ENCODE assay signal across 9 mouse cellular contexts in the genomic region with DNA sequence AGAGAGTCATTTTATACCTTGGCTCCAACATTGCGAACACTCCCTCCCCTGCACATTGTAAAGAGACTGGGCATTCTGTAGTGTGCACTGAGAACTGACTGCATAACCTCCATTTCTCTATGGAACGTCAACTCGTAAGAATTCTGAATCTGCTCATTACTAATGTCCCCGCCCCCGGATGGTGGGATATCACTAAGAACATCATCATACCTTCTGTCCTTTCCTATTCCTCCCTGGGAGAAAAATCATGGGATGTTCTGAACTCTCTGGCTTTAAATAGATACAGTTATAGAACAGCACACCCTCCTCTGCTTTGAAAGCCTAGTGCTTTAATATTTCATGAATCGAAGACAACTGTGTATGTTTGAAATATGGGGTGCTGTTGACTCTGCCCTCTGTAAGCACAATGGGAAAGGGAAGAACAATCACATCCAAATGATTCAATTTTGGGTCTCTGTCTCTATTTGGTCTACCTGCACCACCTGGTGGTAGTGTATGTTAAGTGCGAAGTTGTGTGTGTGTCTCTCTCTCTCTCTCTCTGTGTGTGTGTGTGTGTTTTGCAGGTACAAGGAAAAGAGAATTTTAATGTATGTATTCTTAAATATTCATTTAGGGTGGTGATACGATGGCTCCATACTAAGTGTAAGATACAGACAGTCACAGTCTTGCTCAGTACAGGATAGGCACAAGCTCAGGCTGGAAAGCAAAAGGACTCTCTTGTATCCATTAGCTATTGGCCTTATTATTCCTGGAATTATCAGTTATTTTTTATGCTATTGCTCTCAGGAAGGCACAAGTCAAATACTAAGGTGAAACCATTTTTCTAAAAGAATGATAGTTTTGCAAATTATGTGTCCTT. TPM values are rescaled to one million over a fixed set of nuclear protein-coding genes. Genes with fewer than 3 reads are reported as not detected.
DNase-seq lines count a peak whose midpoint lies in the region; ATAC-seq and TF ChIP-seq lines count a peak whose summit lies in the region.
"Had no signal": no experiment of that assay in that cellular context is flagged by ENCODE, and none has a peak within 500 bp of the region (broad histone marks: within the 10 kb centered on the region; RNA-seq: fewer than 3 reads in every experiment).

No protein-coding gene starts in this region.

- WGBS in heart, adult 2 months: 71% methylated on average over 8 of the region's 8 CpGs
- WGBS in forebrain, embryonic 15.5 days: 85% methylated on average over 8 of the region's 8 CpGs

- H3K9me3 ChIP-seq in forebrain, embryonic 15.5 days: no peaks in the 10 kb centered on the region
- H3K9me3 ChIP-seq: lung, embryonic 15.5 days had no signal

- TF ChIP-seq POLR2A in heart, adult 2 months (IDR thresholded peaks at IDR 0.05; ENCODE audit: insufficient read depth, low read depth, low read length): no peak

- intact Hi-C loops in heart, adult 2 months (cut with DNase I): loop anchor here (5.0 kb wide), 1 partner anchor 141 kb away; no protein-coding TSS in a partner anchor
- intact Hi-C loops in heart, postnatal 36 days (cut with DNase I): loop anchor here (1.0 kb wide), 1 partner anchor 139 kb away; no protein-coding TSS in a partner anchor

- no peak overlapping the region for H3K27ac ChIP-seq in heart, adult 2 months
- no peak overlapping the region for H3K27ac ChIP-seq in forebrain, embryonic 15.5 days (replicated peaks)

- no peak overlapping the region for H3K4me3 ChIP-seq in heart, adult 2 months
- H3K4me3 ChIP-seq in forebrain, embryonic 15.5 days: no peak overlapping the region
- H3K4me3 ChIP-seq: lung, embryonic 15.5 days had no signal

- no peak for DNase-seq in heart, adult 2 months
- no peak for DNase-seq in heart, postnatal 36 days
- DNase-seq in right cerebral cortex, postnatal 10 days (ENCODE audit: low spot score in 2 of 2): peak; percentile 35 to 36
- DNase-seq in right cerebral cortex, postnatal 25 days: no peak
- peak; percentile 4 for DNase-seq in naive thymus-derived CD4-positive, alpha-beta T cell, adult 2 months (ENCODE audit: low read depth)
- no peak for DNase-seq in heart, adult 18-20 months
- no peak for DNase-seq in yolk sac, embryonic 10.5 days (ENCODE audit: low spot score)

- peak; percentile 53; the same call in 1 of the 2 replicates for ATAC-seq in forebrain, embryonic 15.5 days (replicated peaks)

- TF ChIP-seq EP300 in heart, adult 2 months (IDR thresholded peaks at IDR 0.05; ENCODE audit: insufficient read depth, low read depth, low read length): no peak

- no peaks in the 10 kb centered on the region for H3K4me1 ChIP-seq in heart, adult 2 months (ENCODE audit: control insufficient read depth, insufficient read depth, low read length)
- H3K4me1 ChIP-seq in forebrain, embryonic 15.5 days: no peaks in the 10 kb centered on the region

- no peak overlapping the region for H3K4me2 ChIP-seq in forebrain, embryonic 15.5 days (replicated peaks)

- H3K36me3 ChIP-seq in heart, adult 2 months (ENCODE audit: control insufficient read depth, insufficient read depth, low read length): no peaks in the 10 kb centered on the region
- no peaks in the 10 kb centered on the region for H3K36me3 ChIP-seq in forebrain, embryonic 15.5 days
- H3K36me3 ChIP-seq: lung, embryonic 15.5 days had no signal

- no peaks in the 10 kb centered on the region for H3K79me2 ChIP-seq in heart, adult 2 months (replicated peaks; ENCODE audit: control insufficient read depth, insufficient read depth, low read length)

- peak; percentile 60 for TF ChIP-seq CTCF in heart, adult 2 months (IDR thresholded peaks at IDR 0.05)

- H3K27me3 ChIP-seq in heart, adult 2 months (ENCODE audit: control insufficient read depth, insufficient read depth, low read length): no peaks in the 10 kb centered on the region
- H3K27me3 ChIP-seq in forebrain, embryonic 15.5 days: no peaks in the 10 kb centered on the region
- H3K27me3 ChIP-seq: lung, embryonic 15.5 days had no signal

- no peak overlapping the region for H3K9ac ChIP-seq in heart, adult 2 months (ENCODE audit: low read depth, low read length)
- H3K9ac ChIP-seq in forebrain, embryonic 15.5 days (replicated peaks): no peak overlapping the region
- H3K9ac ChIP-seq: lung, embryonic 15.5 days had no signal

RNA-seq across cellular contexts. Expression of a gene that starts 1.1 kb away (rescaled TPM):
- 1 to 10 TPM; 1.8 to 2.3 TPM for total RNA-seq in heart, adult 2 months (2021)
- 0.55 and 2.6 TPM in 2 replicates for polyA plus RNA-seq in heart, adult 2 months (2012; rRNA removed)
- 1 to 10 TPM; 1.7 to 1.8 TPM for total RNA-seq in heart, postnatal 36 days (2021)
- 0.61 and 0.65 TPM in 2 replicates for polyA plus RNA-seq in forebrain, embryonic 15.5 days (2015; fragmentation: Nextera tagmentation; extraction: Ambion mirVana)
- total RNA-seq in heart, adult 18-20 months (2021): 1 to 10 TPM; 2.4 to 2.5 TPM

Comparison
In these comparisons a context has a peak if more than half of its experiments do, and no peak if none do; other contexts are left out.
1. DNase-seq: peak in right cerebral cortex, postnatal 10 days (2 of 2) and naive thymus-derived CD4-positive, alpha-beta T cell, adult 2 months (single experiment); none in heart, adult 2 months (0 of 2), heart, postnatal 36 days (0 of 2), right cerebral cortex, postnatal 25 days (single experiment), heart, adult 18-20 months (0 of 2) and yolk sac, embryonic 10.5 days (single experiment).